Mouse (Mus musculus) bone marrow, adult 2 months (tissue): ENCODE data around the gene F2rl1.

Experiments
- CTCF ChIP-seq: fragments of 200-500 bp; IDR thresholded peaks from 2 replicates; pipeline ENCODE4 v1.5.1; 2011; ENCODE audit warnings: low read length, control low read depth; ENCODE audit not compliant: control insufficient read depth, insufficient read depth
- POLR2A ChIP-seq: fragments of 200-500 bp; IDR thresholded peaks from 2 replicates; pipeline ENCODE4 v1.6.1; 2011; ENCODE audit warnings: low read depth, mild to moderate bottlenecking, control low read depth, low read length, borderline replicate concordance; ENCODE audit not compliant: control insufficient read depth

DNA sequence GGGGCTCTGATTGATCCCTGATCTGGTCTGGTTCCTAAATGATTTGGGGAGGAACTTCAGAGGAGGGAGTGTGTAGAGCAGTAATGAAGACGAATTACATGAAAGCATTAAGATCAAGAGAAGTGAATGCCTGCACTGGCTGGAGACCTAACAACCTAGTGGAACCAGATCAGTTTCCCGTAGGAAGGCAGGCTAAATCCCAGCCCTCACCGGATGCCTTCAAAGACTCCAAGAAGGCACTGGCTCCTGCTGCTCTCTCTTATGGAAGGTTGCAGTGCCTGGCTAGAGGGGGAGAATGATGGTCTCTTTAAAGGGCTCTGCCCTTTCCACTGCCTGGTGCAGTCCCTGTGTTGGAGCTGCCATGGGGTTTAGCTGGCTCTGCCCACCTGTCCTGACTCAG is 24.4 kb upstream of the F2rl1 start:
- TF ChIP-seq CTCF = no peak
- TF ChIP-seq POLR2A = no peak
